Mouse (Mus musculus): ENCODE data around the gene Bckdha. TPM values are rescaled to one million over a fixed set of nuclear protein-coding genes. Genes with fewer than 3 reads are reported as not detected.
A peak's percentile ranks its signal among the peaks of the same experiment; 100 is the strongest.

The Bckdha gene
- polyA plus RNA-seq (2012; rRNA removed): 63.7 and 66.1 TPM in 2 replicates

DNA sequence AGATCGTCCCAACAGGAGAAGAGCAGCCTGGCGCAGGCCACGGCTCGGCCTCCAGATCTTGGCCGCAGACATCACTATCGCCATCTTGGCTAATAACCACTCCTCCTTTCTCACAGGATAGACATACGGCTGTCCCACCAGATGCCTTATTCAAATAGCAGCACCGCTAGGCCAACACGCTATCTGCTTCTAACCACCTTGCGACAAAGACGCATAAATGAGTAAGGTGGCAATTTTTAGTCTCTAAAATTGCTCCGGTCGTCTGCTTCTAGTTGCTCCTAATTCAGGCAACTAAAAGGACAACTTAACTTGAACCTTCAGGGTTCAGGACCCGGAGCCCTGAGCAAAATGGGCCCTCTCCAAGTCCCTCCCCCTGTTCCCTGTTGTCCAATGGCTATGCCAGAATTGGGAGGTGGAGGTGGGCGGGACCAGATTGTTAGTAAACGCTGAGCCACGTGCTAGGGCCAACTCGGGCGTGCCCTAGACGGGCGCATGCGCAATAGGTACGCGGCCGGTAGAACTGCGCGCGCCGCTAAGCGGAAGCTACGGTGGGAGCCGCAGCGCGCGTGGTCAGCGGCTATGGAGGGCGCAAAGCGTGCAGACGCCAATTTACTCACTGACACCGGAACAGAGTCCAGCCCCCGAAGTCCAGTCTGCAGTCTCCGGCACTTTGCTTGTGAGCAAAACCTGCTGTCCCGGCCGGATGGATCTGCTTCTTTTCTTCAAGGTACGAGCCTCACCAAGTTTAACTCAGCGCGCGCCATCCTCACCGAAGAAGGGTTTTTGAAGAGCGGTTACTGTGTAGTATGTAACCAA, at the start of gene Bckdha, which contains the start of gene Exosc5:
TSS of gene Bckdha (minus strand) at position 325 of the 816 bp plus-strand sequence.
TSS of gene Exosc5 (plus strand) at position 508 of the 816 bp plus-strand sequence.
- H3K4me1 ChIP-seq (ENCODE audit: control insufficient read depth, insufficient read depth, low read length): peaks cover 1% of the 10 kb centered on the region; the same call in 1 of the 2 replicates
- H3K4me3 ChIP-seq (ENCODE audit: insufficient read depth, low read length): peak within 1 kb of the TSS; percentile 72
- H3K27ac ChIP-seq (ENCODE audit: insufficient read depth, low read length): peak within 1 kb of the TSS; percentile 89
- TF ChIP-seq CTCF (IDR thresholded peaks at IDR 0.05; ENCODE audit: extremely low read depth, insufficient read depth, low read length): no peak
- TF ChIP-seq POLR2A (IDR thresholded peaks at IDR 0.05; ENCODE audit: extremely low read depth, insufficient read depth, low read length): peak; percentile 76

- peaks cover 11% of the 10 kb centered on the region for H3K4me1 ChIP-seq (ENCODE audit: control insufficient read depth, insufficient read depth, low read length)
- TF ChIP-seq POLR2A (IDR thresholded peaks at IDR 0.05; ENCODE audit: extremely low read depth, insufficient read depth, low read length) (no peak), CTCF (IDR thresholded peaks at IDR 0.05; ENCODE audit: extremely low read depth, insufficient read depth, low read length) (no peak)
- H3K27ac ChIP-seq (ENCODE audit: insufficient read depth, low read length): no peak overlapping the region
Measured at GRCm38 (mm10) chr7:25707581-25708292, 49.0 kb upstream of the Bckdha start.

DNA sequence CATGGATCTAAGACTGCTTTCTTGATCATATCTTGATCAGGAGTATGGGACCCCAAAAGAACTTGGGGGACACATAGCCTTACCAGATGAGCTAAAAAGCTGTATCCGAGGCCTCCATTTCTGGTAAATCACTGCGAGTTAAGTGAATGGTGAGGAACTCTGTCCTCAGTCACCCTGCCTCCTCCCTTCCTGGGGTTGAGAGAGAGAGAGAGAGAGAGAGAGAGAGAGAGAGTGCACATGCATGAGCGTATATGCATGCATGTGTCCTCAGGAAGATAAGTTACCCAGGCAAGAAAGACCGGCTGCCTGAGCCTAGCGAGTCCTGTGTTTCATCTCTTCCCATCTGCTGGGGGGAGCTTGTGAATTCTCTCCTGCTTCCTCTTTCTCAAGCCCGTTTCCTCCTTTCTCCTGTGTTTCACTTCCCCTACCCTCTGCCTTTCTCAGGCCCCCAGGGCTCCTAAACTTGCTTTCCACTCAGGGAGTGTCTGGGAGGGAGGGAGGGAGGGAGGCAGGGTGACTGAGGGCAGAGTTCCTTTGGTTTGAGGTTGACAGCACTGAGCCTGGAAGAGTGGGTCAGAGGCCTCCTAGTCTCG, 47.9 kb upstream of the Bckdha start:
- TF ChIP-seq POLR2A (IDR thresholded peaks at IDR 0.05; ENCODE audit: extremely low read depth, insufficient read depth, low read length) (no peak), CTCF (IDR thresholded peaks at IDR 0.05; ENCODE audit: extremely low read depth, insufficient read depth, low read length) (no peak)
- Histone ChIP-seq H3K4me1 (ENCODE audit: control insufficient read depth, insufficient read depth, low read length) (peaks cover 11% of the 10 kb centered on the region), H3K4me3 (ENCODE audit: insufficient read depth, low read length) (no peak overlapping the region), H3K27ac (ENCODE audit: insufficient read depth, low read length) (no peak overlapping the region)

More at GRCm38 (mm10) chr7:25707581-25708292, 49.0 kb upstream of the Bckdha start:
- H3K4me3 ChIP-seq (ENCODE audit: insufficient read depth, low read length): no peak overlapping the region

DNA sequence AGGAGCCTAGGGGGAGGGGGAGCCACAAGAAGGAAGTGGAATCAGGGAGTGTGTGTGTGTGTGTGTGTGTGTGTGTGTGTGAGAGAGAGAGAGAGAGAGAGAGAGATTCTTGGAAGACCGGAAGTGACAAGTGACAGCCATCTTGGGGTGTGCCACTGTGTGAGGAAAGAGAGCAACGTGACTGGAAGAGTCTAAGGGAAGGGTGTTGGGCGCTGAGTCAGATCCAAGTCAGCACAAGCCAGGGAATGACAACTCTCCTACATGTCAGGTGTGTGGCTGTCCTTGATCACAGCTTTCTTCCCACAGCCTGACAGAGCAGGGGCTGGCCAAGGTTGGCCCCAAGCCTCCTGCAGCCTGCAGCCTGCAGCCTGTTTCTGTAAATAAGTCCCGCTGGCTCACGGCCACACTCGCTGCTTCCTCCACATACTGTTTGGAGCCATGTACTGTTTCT, 47.0 kb upstream of the Bckdha start:
- peaks cover 7% of the 10 kb centered on the region for H3K4me1 ChIP-seq (ENCODE audit: control insufficient read depth, insufficient read depth, low read length)
- TF ChIP-seq CTCF (IDR thresholded peaks at IDR 0.05; ENCODE audit: extremely low read depth, insufficient read depth, low read length) (no peak), POLR2A (IDR thresholded peaks at IDR 0.05; ENCODE audit: extremely low read depth, insufficient read depth, low read length) (no peak)
- H3K27ac ChIP-seq (ENCODE audit: insufficient read depth, low read length): no peak overlapping the region
- H3K4me3 ChIP-seq (ENCODE audit: insufficient read depth, low read length): no peak overlapping the region

- H3K27ac ChIP-seq (ENCODE audit: insufficient read depth, low read length): no peak overlapping the region
- no peak overlapping the region for H3K4me3 ChIP-seq (ENCODE audit: insufficient read depth, low read length)
- peaks cover 4% of the 10 kb centered on the region for H3K4me1 ChIP-seq (ENCODE audit: control insufficient read depth, insufficient read depth, low read length)
- TF ChIP-seq POLR2A (IDR thresholded peaks at IDR 0.05; ENCODE audit: extremely low read depth, insufficient read depth, low read length): no peak
- TF ChIP-seq CTCF (IDR thresholded peaks at IDR 0.05; ENCODE audit: extremely low read depth, insufficient read depth, low read length): no peak
Measured at GRCm38 (mm10) chr7:25704716-25705364, 46.1 kb upstream of the Bckdha start.

- peaks cover 4% of the 10 kb centered on the region for H3K4me1 ChIP-seq (ENCODE audit: control insufficient read depth, insufficient read depth, low read length)
- no peak overlapping the region for H3K27ac ChIP-seq (ENCODE audit: insufficient read depth, low read length)
- no peak overlapping the region for H3K4me3 ChIP-seq (ENCODE audit: insufficient read depth, low read length)
- TF ChIP-seq POLR2A (IDR thresholded peaks at IDR 0.05; ENCODE audit: extremely low read depth, insufficient read depth, low read length) (no peak), CTCF (IDR thresholded peaks at IDR 0.05; ENCODE audit: extremely low read depth, insufficient read depth, low read length) (no peak)
Measured at GRCm38 (mm10) chr7:25703793-25704494, 45.2 kb upstream of the Bckdha start.

DNA sequence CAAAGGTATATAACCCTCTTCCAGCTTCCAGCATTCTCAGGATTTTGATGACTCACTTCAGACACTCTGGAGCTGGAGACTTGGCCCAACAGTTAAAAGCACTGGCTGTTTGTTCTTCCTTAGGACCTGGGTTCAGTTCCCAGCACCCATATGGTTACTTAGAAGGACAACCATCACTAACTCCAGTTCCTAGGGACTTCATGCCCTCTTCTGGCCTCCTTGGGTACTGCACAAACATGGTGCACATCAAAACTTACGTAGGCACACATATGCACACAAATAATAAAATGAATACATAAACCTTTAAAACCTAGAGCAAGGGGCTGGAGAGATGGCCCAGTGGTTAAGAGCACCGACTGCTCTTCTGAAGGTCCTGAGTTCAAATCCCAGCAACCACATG, 43.6 kb upstream of the Bckdha start:
- no peak overlapping the region for H3K27ac ChIP-seq (ENCODE audit: insufficient read depth, low read length)
- no peak for TF ChIP-seq CTCF (IDR thresholded peaks at IDR 0.05; ENCODE audit: extremely low read depth, insufficient read depth, low read length)
- H3K4me1 ChIP-seq (ENCODE audit: control insufficient read depth, insufficient read depth, low read length): peaks cover 4% of the 10 kb centered on the region
- H3K4me3 ChIP-seq (ENCODE audit: insufficient read depth, low read length): no peak overlapping the region

GRCm38 (mm10) chr7:25700732-25701131, 42.0 kb upstream of the Bckdha start:
- Histone ChIP-seq H3K27ac (ENCODE audit: insufficient read depth, low read length) (no peak overlapping the region), H3K4me1 (ENCODE audit: control insufficient read depth, insufficient read depth, low read length) (no peaks in the 10 kb centered on the region; the same call in 1 of the 2 replicates), H3K4me3 (ENCODE audit: insufficient read depth, low read length) (no peak overlapping the region)
- no peak for TF ChIP-seq POLR2A (IDR thresholded peaks at IDR 0.05; ENCODE audit: extremely low read depth, insufficient read depth, low read length)
- TF ChIP-seq CTCF (IDR thresholded peaks at IDR 0.05; ENCODE audit: extremely low read depth, insufficient read depth, low read length): 0 out of 2 replicates have a peak, but pooled peaks have one; percentile 1

Data from cortical plate, adult 2 months (tissue).